Mouse (Mus musculus) adrenal gland, adult (tissue): ENCODE data around the gene B4galnt3.

Source experiments
- DNase-seq, 2 experiments: peaks; one replicate each; pipeline ENCODE4 v3.0.0; 2022 to 2023; ENCODE audit warnings: low spot score in 1 of 2; ENCODE audit not compliant: inconsistent age in 2 of 2

Gene B4galnt3

GRCm38 (mm10) chr6:120275301-120275700 is 19.1 kb downstream of the B4galnt3 start:
- DNase-seq = peak; percentile 51 to 75

GRCm38 (mm10) chr6:120274887-120275286 is 19.5 kb downstream of the B4galnt3 start:
- peak in 1 of 2 experiments; percentile 51 for DNase-seq

GRCm38 (mm10) chr6:120274181-120274580 is 20.2 kb downstream of the B4galnt3 start:
- DNase-seq = peak; percentile 39 to 85

- no peak for DNase-seq
Observed at GRCm38 (mm10) chr6:120264151-120264550, 30.2 kb downstream of the B4galnt3 start.

- no peak for DNase-seq
Observed at GRCm38 (mm10) chr6:120263608-120264007, 30.8 kb downstream of the B4galnt3 start.

GRCm38 (mm10) chr6:120262886-120263531 is 31.4 kb downstream of the B4galnt3 start:
- no peak for DNase-seq

- no peak for DNase-seq
Observed at GRCm38 (mm10) chr6:120259481-120259880, 34.9 kb downstream of the B4galnt3 start.

GRCm38 (mm10) chr6:120256431-120256935 is 37.9 kb downstream of the B4galnt3 start:
- DNase-seq = peak; percentile 45 to 89

GRCm38 (mm10) chr6:120255701-120256100 is 38.7 kb downstream of the B4galnt3 start:
- DNase-seq = no peak

- no peak for DNase-seq
Observed at GRCm38 (mm10) chr6:120255144-120255543, 39.2 kb downstream of the B4galnt3 start.

- no peak for DNase-seq
Observed at GRCm38 (mm10) chr6:120254640-120255039, 39.7 kb downstream of the B4galnt3 start.

- DNase-seq = no peak
Observed at GRCm38 (mm10) chr6:120252741-120253140, 41.6 kb downstream of the B4galnt3 start.

GRCm38 (mm10) chr6:120251010-120251409 is 43.3 kb downstream of the B4galnt3 start:
- no peak for DNase-seq

- DNase-seq = no peak
Observed at GRCm38 (mm10) chr6:120249831-120250230, 44.5 kb downstream of the B4galnt3 start.

- DNase-seq = peak; percentile 68 to 79
Observed at GRCm38 (mm10) chr6:120246676-120247075, 47.7 kb downstream of the B4galnt3 start.

- no peak for DNase-seq
Observed at GRCm38 (mm10) chr6:120243250-120243649, 51.1 kb downstream of the B4galnt3 start.

- no peak for DNase-seq
Observed at GRCm38 (mm10) chr6:120242530-120242929, 51.8 kb downstream of the B4galnt3 start.

- peak; percentile 19 to 69 for DNase-seq
Observed at GRCm38 (mm10) chr6:120241453-120241852, 52.9 kb downstream of the B4galnt3 start.

- no peak for DNase-seq
Observed at GRCm38 (mm10) chr6:120240461-120240860, 53.9 kb downstream of the B4galnt3 start.

- no peak for DNase-seq
Observed at GRCm38 (mm10) chr6:120235874-120236273, 58.5 kb downstream of the B4galnt3 start.

GRCm38 (mm10) chr6:120232885-120233284 is 61.5 kb downstream of the B4galnt3 start:
- no peak for DNase-seq

GRCm38 (mm10) chr6:120230441-120230840 is 63.9 kb downstream of the B4galnt3 start:
- DNase-seq = no peak

- DNase-seq = no peak
Observed at GRCm38 (mm10) chr6:120229806-120230205, 64.6 kb downstream of the B4galnt3 start.
